Mouse (Mus musculus) layer of hippocampus, postnatal 14 days (tissue): Measurements from ENCODE around the gene Anxa1. TPM values are rescaled to one million over a fixed set of nuclear protein-coding genes. Genes with fewer than 3 reads are reported as not detected.

Source experiments
- DNase-seq, 2 experiments: peaks; one replicate each; pipeline ENCODE4 v3.0.0; 2021 to 2022; ENCODE audit warnings: low spot score in 2 of 2, mixed read lengths in 1 of 2
- long read RNA-seq, 2 experiments: library from polyadenylated mRNA; stranded (forward); transcript quantifications; one replicate each; pipeline ENCODE4 v2.0.0; 2021
- total RNA-seq, 2 experiments: library from RNA; stranded (reverse); gene quantifications; 2 replicates each; pipeline ENCODE4 v1.2.3; 2021

Gene Anxa1
- 1 to 10 TPM in 1 of 2 experiments, under 1 TPM in 1; 0.79 to 1.2 TPM for total RNA-seq
- long read RNA-seq, experiment 1, partial matches to known transcripts, result 0 of 1 reads
- long read RNA-seq, experiment 1, other reads (novel, unspliced or antisense), result 1 of 1 reads
- long read RNA-seq, experiment 2, partial matches to known transcripts, result 0 of 3 reads
- long read RNA-seq, experiment 2, other reads (novel, unspliced or antisense), result 0 of 3 reads

- DNase-seq, result no peak
Measured at GRCm38 (mm10) chr19:20390455-20390994, at the start of gene Anxa1. Gene Anxa1 (minus strand): TSS chr19:20390944.

GRCm38 (mm10) chr19:20437043-20437442 lies 46.3 kb upstream of the Anxa1 start:
- no peak for DNase-seq

GRCm38 (mm10) chr19:20434541-20434940 lies 43.8 kb upstream of the Anxa1 start:
- peak; percentile 16 to 51 for DNase-seq

GRCm38 (mm10) chr19:20433966-20434365 lies 43.2 kb upstream of the Anxa1 start:
- DNase-seq, result no peak

GRCm38 (mm10) chr19:20426443-20427161 lies 35.9 kb upstream of the Anxa1 start:
- DNase-seq, result no peak

GRCm38 (mm10) chr19:20411276-20411675 lies 20.5 kb upstream of the Anxa1 start:
- DNase-seq, result no peak

- DNase-seq, result no peak
Measured at GRCm38 (mm10) chr19:20409541-20410528, 19.1 kb upstream of the Anxa1 start.

GRCm38 (mm10) chr19:20406475-20406874 lies 15.7 kb upstream of the Anxa1 start:
- no peak for DNase-seq

GRCm38 (mm10) chr19:20405015-20405414 lies 14.3 kb upstream of the Anxa1 start:
- DNase-seq, result peak; percentile 2 to 5

GRCm38 (mm10) chr19:20403740-20404139 lies 13.0 kb upstream of the Anxa1 start:
- DNase-seq, result no peak

GRCm38 (mm10) chr19:20403219-20403618 lies 12.5 kb upstream of the Anxa1 start:
- DNase-seq, result no peak

- no peak for DNase-seq
Measured at GRCm38 (mm10) chr19:20402516-20403200, 11.9 kb upstream of the Anxa1 start.

- DNase-seq, result no peak
Measured at GRCm38 (mm10) chr19:20401961-20402360, 11.2 kb upstream of the Anxa1 start.

- no peak for DNase-seq
Measured at GRCm38 (mm10) chr19:20399187-20399586, 8.4 kb upstream of the Anxa1 start.

GRCm38 (mm10) chr19:20397092-20397491 lies 6.3 kb upstream of the Anxa1 start:
- no peak for DNase-seq

GRCm38 (mm10) chr19:20393556-20394274 lies 3.0 kb upstream of the Anxa1 start:
- no peak for DNase-seq

GRCm38 (mm10) chr19:20389723-20390122 lies 1.0 kb downstream of the Anxa1 start:
- no peak for DNase-seq

GRCm38 (mm10) chr19:20389245-20389644 lies 1.5 kb downstream of the Anxa1 start:
- no peak for DNase-seq

- no peak for DNase-seq
Measured at GRCm38 (mm10) chr19:20388276-20388675, 2.5 kb downstream of the Anxa1 start.

GRCm38 (mm10) chr19:20386296-20386695 lies 4.4 kb downstream of the Anxa1 start:
- DNase-seq, result peak in 1 of 2 experiments; percentile 20
